Mouse (Mus musculus) left cerebral cortex, postnatal 36 days (tissue): ENCODE data around the gene Abtb1. TPM values are rescaled to one million over a fixed set of nuclear protein-coding genes. Genes with fewer than 3 reads are reported as not detected.

Experiments
- DNase-seq, 2 experiments: peaks; one replicate each; pipeline ENCODE4 v3.0.0; 2021 to 2022; ENCODE audit warnings: low spot score in 2 of 2, mixed read lengths in 1 of 2
- intact Hi-C: fragments of 180-260 bp; cut with DNase I; formaldehyde crosslinking; loops from one replicate; pipeline ENCODE4 v1.15.1; 2025
- total RNA-seq, 2 experiments: library from RNA; stranded (reverse); gene quantifications; 2 replicates each; pipeline ENCODE4 v1.2.3; 2021

Gene Abtb1
- total RNA-seq, 2 experiments from 2014 or later = 43.4 to 45.9 TPM

DNA sequence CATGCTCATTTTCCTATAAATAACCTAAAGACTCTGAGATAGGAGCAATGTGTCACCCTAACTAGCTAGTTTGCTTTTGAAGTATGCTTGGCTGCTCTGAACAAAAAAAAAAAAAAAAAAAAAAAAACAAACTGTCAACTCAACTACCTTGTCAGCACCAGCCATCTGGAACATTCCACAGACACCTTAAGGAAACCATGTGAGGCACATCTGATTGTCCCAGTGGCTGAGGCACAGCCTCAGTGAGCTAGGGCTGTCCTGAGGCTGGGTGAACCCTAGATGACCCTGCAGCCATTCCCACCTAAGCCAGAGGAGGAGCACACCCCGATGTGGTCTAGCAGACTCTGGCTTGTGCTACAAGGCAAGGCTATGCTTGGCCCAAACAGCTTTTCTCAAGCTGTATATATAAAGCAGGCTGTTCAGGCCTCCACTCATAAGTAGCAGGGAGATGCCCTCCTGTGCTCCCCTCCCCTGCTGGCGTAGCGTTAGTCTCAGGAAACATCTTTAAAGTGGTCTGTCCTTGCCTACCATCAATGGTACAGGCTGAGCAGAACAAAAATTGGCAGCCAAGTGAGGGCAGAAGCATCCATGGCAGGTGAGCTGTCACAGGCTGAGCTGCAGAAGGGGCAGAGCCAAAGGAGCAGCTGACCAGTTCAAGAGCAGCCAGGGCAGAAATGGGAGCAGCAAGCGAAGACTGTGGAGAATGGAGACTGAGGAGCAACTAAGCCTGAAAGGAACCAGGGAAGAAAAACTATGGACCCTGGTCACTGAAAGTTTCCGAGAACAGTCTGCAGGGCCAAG lies 8.2 kb downstream of the Abtb1 start:
- intact Hi-C loops = loop anchor here (5.0 kb wide), 1 partner anchor 271 kb away; no protein-coding TSS in a partner anchor
- no peak for DNase-seq

- DNase-seq = no peak
- intact Hi-C loops = loop anchor here (5.0 kb wide), 1 partner anchor 270 kb away; no protein-coding TSS in a partner anchor
Observed at GRCm38 (mm10) chr6:88832663-88833062, 9.1 kb downstream of the Abtb1 start.

DNA sequence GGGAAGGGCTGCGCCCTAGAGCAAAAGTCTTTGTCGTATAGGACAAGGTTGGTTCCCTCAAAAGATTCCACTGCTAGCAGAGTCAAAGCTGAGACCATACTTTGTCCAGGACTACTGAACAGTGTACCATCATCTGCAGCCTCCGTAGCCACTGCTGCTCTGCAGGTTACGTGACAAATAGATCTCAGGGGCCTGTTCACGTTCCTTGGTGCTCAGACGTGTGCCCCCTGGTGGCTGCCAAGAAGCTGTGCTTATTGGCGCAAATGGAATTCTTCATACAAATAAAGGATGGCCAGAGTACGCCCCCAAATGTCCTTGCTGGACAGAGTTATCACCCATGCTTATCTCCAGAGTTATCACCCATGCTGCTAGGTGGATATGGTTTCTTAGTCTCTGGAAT lies 10.3 kb downstream of the Abtb1 start:
- peak in 1 of 2 experiments; percentile 71 for DNase-seq
- intact Hi-C loops = loop anchor here (5.0 kb wide), 1 partner anchor 269 kb away; no protein-coding TSS in a partner anchor

- intact Hi-C loops = loop anchor here (5.0 kb wide), 1 partner anchor 268 kb away; no protein-coding TSS in a partner anchor
Observed at GRCm38 (mm10) chr6:88830112-88830702, 11.6 kb downstream of the Abtb1 start.

GRCm38 (mm10) chr6:88829579-88829978 lies 12.2 kb downstream of the Abtb1 start:
- intact Hi-C loops = loop anchor here (5.0 kb wide), 1 partner anchor 102 kb away; no protein-coding TSS in a partner anchor
- no peak for DNase-seq

More at GRCm38 (mm10) chr6:88830112-88830702, 11.6 kb downstream of the Abtb1 start:
- DNase-seq = no peak

DNA sequence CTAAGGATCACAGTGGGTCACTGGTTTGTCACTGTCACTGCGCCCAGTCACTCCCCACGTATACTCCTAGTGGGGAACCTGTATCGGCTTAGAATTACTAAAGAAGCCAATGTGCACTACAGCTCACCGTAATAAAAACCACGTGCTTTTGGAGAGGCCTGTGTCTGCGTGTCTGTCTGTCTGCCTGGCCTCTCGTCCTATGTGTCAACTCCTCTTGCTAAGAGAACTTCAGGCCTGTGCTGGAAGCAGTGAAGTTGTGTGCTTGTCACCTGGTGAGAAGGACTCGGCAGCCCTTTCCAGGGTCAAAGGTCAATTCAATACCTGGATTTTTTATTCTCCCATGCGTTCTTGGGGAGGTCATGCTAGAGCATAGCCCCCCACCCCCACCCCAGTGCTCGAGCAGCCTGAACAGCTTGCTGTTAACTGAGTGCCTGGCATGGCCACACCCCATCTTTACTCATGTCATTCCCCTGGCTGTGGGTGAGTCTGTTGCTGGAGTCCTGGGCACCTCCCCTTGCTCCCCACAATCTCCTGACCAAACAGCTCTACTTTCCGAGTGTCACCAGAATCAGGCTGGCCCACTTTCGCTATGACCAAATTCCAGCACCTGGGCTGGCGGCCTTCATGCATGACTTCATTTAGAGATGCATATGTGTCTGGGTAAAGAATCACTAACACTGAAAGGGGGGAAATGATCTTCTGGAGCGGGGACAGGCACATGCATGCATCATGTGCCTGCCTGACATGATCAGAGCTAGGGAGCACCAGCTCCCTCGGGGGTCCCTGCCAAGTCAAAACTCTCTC lies 13.4 kb downstream of the Abtb1 start:
- no peak for DNase-seq
- intact Hi-C loops = loop anchor here (1.0 to 5.0 kb wide), 2 partner anchors 101 to 238 kb away; no protein-coding TSS in a partner anchor

DNA sequence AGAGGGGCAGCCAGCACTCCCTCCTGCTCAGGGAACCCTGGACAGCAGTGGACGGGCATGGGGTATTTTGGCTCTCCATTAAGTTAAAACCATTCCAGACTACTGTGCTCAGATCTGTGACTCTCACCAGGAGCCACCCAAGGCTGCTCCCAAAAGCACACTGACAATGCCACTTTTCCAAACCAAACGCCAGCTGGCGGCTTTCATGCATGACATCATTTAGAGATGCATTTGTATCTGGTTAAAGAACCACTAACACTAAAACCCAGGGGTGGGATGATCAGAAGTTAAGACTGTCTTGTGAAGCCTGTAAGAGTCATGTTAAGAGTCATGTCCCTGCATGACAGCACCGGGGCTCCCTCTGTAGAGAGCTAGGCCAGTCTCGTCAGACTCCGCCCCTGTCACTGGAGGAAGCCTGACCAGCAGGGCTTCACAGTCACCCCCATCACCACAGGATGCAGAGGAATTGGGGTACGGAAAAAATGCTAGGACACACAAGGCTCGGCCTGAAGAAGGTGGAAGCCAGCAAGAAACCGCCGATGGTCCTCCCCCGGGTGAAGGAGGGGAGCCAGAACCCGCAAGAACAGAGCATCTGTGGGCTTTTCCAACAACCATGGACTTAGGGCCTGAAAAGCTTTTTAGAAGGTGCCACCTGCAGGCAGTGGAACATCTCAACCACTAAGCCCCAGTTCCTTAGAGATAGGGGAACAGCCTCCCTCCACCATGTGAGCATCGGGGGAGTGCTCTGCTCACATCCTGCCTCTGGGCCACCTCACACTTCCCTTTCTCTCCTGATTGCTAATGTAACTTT lies 14.2 kb downstream of the Abtb1 start:
- intact Hi-C loops = loop anchor here (1.0 to 5.0 kb wide), 2 partner anchors 100 to 237 kb away; no protein-coding TSS in a partner anchor
- DNase-seq = peak in 1 of 2 experiments; percentile 56

GRCm38 (mm10) chr6:88826965-88827364 lies 14.8 kb downstream of the Abtb1 start:
- intact Hi-C loops = loop anchor here (5.0 kb wide), 1 partner anchor 100 kb away; no protein-coding TSS in a partner anchor
- no peak for DNase-seq

DNA sequence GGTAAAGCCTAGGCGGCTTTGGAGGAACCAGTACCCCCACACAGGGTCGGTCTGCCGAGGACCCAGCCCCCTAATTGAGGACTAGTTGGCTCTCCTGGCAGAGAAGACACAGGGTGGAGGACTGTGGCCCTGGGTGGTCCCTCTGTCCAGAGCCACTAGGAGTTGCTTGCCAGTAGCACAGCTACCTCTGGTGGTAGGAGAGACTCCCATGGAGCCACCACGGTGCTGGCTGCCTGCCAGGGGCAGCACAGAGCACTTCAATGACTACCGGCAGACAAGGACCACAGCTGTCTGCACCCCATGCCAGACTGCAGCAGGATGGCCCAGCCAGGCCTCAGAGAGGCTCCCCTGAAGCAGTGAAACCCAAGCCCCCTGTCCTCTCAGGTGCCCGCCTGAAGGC lies 15.2 kb downstream of the Abtb1 start:
- DNase-seq = no peak
- intact Hi-C loops = loop anchor here (5.0 kb wide), 1 partner anchor 99 kb away; no protein-coding TSS in a partner anchor

DNA sequence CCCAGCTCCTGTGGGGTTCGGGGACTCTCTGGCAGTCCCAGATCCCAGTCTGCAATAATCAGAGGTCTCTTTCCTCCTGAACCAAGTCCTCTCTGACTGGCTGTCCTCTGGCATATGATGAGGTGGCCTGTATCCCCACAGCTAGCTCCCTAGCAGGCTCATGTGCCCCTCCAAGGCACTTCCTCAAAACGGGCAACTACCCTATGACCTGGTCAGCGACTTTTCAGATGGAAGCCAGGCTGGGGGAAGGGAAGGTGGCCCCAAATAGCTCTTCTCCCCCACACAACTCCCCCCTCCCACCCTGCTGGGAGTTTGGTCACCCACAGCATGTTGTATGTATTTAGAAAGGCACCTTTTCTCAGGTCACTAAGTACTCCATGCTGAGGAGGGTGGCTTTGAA lies 15.7 kb downstream of the Abtb1 start:
- DNase-seq = no peak
- intact Hi-C loops = loop anchor here (5.0 kb wide), 1 partner anchor 99 kb away; no protein-coding TSS in a partner anchor

GRCm38 (mm10) chr6:88824183-88824582 lies 17.6 kb downstream of the Abtb1 start:
- intact Hi-C loops = no loop called here
- no peak for DNase-seq

DNA sequence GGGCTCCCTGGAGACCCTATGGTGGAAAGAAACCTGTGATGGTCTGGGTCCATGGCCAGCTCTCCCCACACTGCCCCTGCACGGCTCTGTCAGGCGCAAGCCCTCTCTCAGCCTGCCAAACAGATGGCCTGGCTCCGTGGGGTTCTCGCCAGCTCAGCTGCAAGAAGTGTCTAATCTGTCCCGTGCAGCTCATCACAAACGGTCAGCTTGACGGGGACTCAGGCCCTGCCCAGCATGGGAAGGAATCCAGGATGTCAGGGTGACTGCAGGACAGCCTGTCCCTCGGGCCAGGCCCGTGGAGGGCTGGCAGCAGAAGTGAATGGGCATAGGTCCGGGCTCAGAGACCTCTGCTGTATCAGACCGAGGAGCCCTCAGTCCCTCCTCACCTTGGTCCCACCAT lies 19.9 kb downstream of the Abtb1 start:
- intact Hi-C loops = no loop called here

GRCm38 (mm10) chr6:88821294-88821693 lies 20.5 kb downstream of the Abtb1 start:
- intact Hi-C loops = no loop called here
- no peak for DNase-seq

More for the DNA sequence above, 19.9 kb downstream of the Abtb1 start:
- DNase-seq = no peak

DNA sequence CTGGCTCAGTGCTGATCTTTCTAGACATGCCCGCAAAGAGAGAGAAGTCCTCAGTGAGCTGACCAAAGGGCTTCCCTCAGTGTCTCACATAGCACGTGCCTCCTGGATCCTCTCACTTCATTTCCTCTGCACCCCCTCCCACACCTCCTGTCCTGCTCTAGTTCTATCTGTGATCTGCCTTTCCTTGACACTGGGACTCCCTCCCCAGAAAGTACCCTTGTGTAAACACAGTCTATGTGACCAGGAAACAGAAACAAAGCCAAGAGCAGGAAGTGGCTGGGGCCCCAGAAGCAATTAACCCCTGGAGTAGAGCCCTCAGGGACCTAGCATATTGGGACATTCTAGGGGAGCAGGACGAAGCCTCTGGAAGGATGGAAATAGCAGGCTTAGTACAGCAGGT lies 20.9 kb downstream of the Abtb1 start:
- DNase-seq = no peak

GRCm38 (mm10) chr6:88816913-88817312 lies 24.9 kb downstream of the Abtb1 start:
- DNase-seq = no peak
- intact Hi-C loops = no loop called here

More for the DNA sequence above, 20.9 kb downstream of the Abtb1 start:
- intact Hi-C loops = no loop called here

GRCm38 (mm10) chr6:88815489-88815888 lies 26.3 kb downstream of the Abtb1 start:
- DNase-seq = no peak
- intact Hi-C loops = no loop called here

DNA sequence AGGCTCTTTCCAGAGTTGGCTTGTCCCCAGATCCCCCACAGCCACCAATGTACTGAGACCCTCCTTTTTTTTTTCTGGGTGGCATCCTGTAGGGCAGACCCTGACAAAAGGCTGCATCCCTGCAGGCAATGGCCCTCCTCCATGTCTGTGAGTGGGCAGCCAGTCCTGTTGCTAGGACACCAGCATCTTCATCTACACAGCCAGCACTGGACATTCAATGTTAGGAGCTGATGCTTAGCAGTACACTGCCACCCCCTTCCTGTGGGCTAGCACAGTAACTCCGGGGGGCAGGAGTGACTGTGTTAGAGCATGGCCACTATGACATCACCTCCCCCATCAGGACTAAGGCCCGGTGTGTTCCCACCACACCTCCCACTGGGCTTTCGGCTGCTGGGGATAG lies 26.7 kb downstream of the Abtb1 start:
- intact Hi-C loops = no loop called here
- no peak for DNase-seq

DNA sequence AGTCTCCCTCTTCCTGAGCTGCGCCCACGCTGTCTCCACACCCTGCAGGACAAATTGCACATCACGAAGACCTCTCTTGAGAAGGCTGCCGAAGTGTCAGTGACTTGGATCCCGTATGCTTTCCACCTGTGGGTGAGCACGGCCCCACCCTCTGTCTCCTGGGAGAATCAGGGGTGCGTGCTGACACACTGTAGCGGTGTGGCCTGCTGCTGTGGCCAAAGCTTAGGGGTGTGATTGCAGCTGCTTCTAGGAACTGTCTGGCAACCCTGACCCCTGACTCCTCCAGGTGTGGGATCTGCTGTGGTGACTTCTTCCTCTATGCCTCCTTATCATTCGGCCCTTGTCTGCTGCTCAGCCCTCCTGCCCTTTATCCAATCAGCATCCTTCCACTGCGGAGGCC lies 28.0 kb downstream of the Abtb1 start:
- DNase-seq = no peak
- intact Hi-C loops = no loop called here

DNA sequence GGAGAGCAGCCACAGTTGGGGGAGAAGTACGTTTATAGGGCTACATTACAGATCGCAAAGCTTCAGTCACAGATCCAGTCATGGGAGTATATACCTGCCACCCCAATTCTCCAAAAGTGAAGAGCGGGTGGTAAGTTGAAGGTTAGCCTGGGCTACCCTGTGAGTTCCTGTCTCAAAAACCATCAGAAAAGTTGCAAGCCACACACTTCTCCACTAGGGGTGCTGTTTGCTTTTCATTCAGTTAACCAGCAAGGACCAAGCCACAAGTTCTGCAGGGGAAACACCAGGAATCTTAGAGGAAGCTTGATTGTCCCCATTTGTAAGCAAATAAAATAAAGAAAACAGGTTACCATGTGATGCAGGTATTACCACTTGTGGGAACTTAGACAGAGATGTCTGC lies 28.9 kb downstream of the Abtb1 start:
- intact Hi-C loops = no loop called here
- DNase-seq = no peak
